Mouse (Mus musculus) layer of hippocampus, adult 2 months (tissue): ENCODE data around the gene Dnajb14. TPM values are rescaled to one million over a fixed set of nuclear protein-coding genes. Genes with fewer than 3 reads are reported as not detected.
"Not testable (repeated sequence)": the region's sequence is repeated elsewhere in the genome, so short reads cannot be mapped to it uniquely, and the experiment has no call there.

Source experiments
- DNase-seq, 2 experiments: peaks; one replicate each; pipeline ENCODE4 v3.0.0; 2022; ENCODE audit warnings: low spot score in 2 of 2
- H3K27ac ChIP-seq: fragments of 200-600 bp; 2 replicates; pipeline ENCODE4 v1.8.1; 2022
- H3K4me3 ChIP-seq: fragments of 200-600 bp; 2 replicates; pipeline ENCODE4 v1.8.1; 2022; ENCODE audit warnings: mild to moderate bottlenecking
- CTCF ChIP-seq: fragments of 200-600 bp; conservative IDR thresholded peaks from 2 replicates; pipeline ENCODE4 v1.8.1; 2022; ENCODE audit warnings: antibody characterized with exemption, mild to moderate bottlenecking, moderate library complexity
- total RNA-seq, 2 experiments: library from RNA; stranded (reverse); gene quantifications; 2 replicates each; pipeline ENCODE4 v1.2.3; 2021

The Dnajb14 gene
- total RNA-seq, 2 experiments from 2014 or later = 52.7 to 52.9 TPM

- Histone ChIP-seq H3K27ac (no peak overlapping the region), H3K4me3 (no peak overlapping the region)
- no peak for DNase-seq
- TF ChIP-seq CTCF = no peak
Observed at GRCm38 (mm10) chr3:137935570-137936525, 68.4 kb downstream of the Dnajb14 start.

GRCm38 (mm10) chr3:137936541-137936940 lies 69.1 kb downstream of the Dnajb14 start:
- H3K4me3 ChIP-seq = no peak overlapping the region
- no peak for TF ChIP-seq CTCF
- no peak for DNase-seq
- H3K27ac ChIP-seq = no peak overlapping the region

GRCm38 (mm10) chr3:137938608-137939007 lies 71.1 kb downstream of the Dnajb14 start:
- Histone ChIP-seq H3K4me3 (no peak overlapping the region), H3K27ac (no peak overlapping the region)
- TF ChIP-seq CTCF = peak; percentile 64
- no peak for DNase-seq

GRCm38 (mm10) chr3:137940757-137941156 lies 73.3 kb downstream of the Dnajb14 start:
- TF ChIP-seq CTCF = no peak
- DNase-seq = no peak

GRCm38 (mm10) chr3:137941555-137941954 lies 74.1 kb downstream of the Dnajb14 start:
- DNase-seq = no peak
- Histone ChIP-seq H3K4me3 (no peak overlapping the region), H3K27ac (no peak overlapping the region)
- no peak for TF ChIP-seq CTCF

More at GRCm38 (mm10) chr3:137940757-137941156, 73.3 kb downstream of the Dnajb14 start:
- Histone ChIP-seq H3K27ac (no peak overlapping the region), H3K4me3 (no peak overlapping the region)

- no peak for DNase-seq
- no peak for TF ChIP-seq CTCF
- H3K4me3 ChIP-seq = no peak overlapping the region
- no peak overlapping the region for H3K27ac ChIP-seq
Observed at GRCm38 (mm10) chr3:137942098-137942622, 74.7 kb downstream of the Dnajb14 start.

- TF ChIP-seq CTCF = no peak
- no peak for DNase-seq
- H3K27ac ChIP-seq = no peak overlapping the region
- H3K4me3 ChIP-seq = no peak overlapping the region
Observed at GRCm38 (mm10) chr3:137943737-137944154, 76.3 kb downstream of the Dnajb14 start.

GRCm38 (mm10) chr3:137946827-137947226 lies 79.4 kb downstream of the Dnajb14 start:
- no peak overlapping the region for H3K27ac ChIP-seq
- H3K4me3 ChIP-seq = no peak overlapping the region
- DNase-seq = no peak
- TF ChIP-seq CTCF = no peak

GRCm38 (mm10) chr3:137947525-137947924 lies 80.0 kb downstream of the Dnajb14 start:
- H3K27ac ChIP-seq = peak overlapping the region; percentile 46; the same call in 1 of the 2 replicates
- DNase-seq = no peak
- TF ChIP-seq CTCF = no peak
- no peak overlapping the region for H3K4me3 ChIP-seq

GRCm38 (mm10) chr3:137950191-137950885 lies 82.9 kb downstream of the Dnajb14 start:
- H3K27ac ChIP-seq = no peak overlapping the region; the same call in 1 of the 2 replicates
- no peak overlapping the region for H3K4me3 ChIP-seq
- no peak for TF ChIP-seq CTCF
- DNase-seq = no peak

- not testable (repeated sequence) for DNase-seq, H3K4me3 ChIP-seq
- peak overlapping the region; percentile 72; the same call in 1 of the 2 replicates for H3K27ac ChIP-seq
Observed at GRCm38 (mm10) chr3:137951302-137951701, 83.8 kb downstream of the Dnajb14 start.

GRCm38 (mm10) chr3:137951819-137952218 lies 84.3 kb downstream of the Dnajb14 start:
- Histone ChIP-seq H3K27ac (peak overlapping the region; percentile 72), H3K4me3 (no peak overlapping the region)
- TF ChIP-seq CTCF = no peak
- DNase-seq = no peak
